Mouse (Mus musculus) MEL (cell line): ENCODE data around the gene Fahd1. TPM values are rescaled to one million over a fixed set of nuclear protein-coding genes. Genes with fewer than 3 reads are reported as not detected.
A peak's percentile ranks its signal among the peaks of the same experiment; 100 is the strongest.

Source experiments
- DNase-seq: peaks from one replicate; pipeline ENCODE4 v3.0.0; 2011; ENCODE audit warnings: low read depth, low spot score
- H3K27ac ChIP-seq: 2 replicates; pipeline ENCODE4 v1.5.1; 2012; ENCODE audit warnings: low read depth, mild to moderate bottlenecking, control low read depth, low read length, moderate library complexity; ENCODE audit not compliant: control insufficient read depth
- H3K27me3 ChIP-seq, 2 experiments: fragments of 150-350 bp in 1 of 2; sonication (generic) in 1 of 2; 2 replicates each; pipeline ENCODE4 v1.6.1; 2012; ENCODE audit warnings: low read length in 2 of 2, mild to moderate bottlenecking in 2 of 2, improper control_type of control experiment in 1 of 2, moderate library complexity in 1 of 2; ENCODE audit not compliant: insufficient read depth in 2 of 2, control insufficient read depth in 1 of 2
- H3K36me3 ChIP-seq, 2 experiments: 2 replicates each; pipeline ENCODE4 v1.6.1; 2012 to 2014; ENCODE audit warnings: low read length in 2 of 2, improper control_type of control experiment in 1 of 2, inconsistent platforms in 1 of 2, mild to moderate bottlenecking in 1 of 2; ENCODE audit not compliant: insufficient read depth in 2 of 2, control insufficient read depth in 1 of 2
- H3K4me1 ChIP-seq, 2 experiments: fragments of 150-350 bp in 1 of 2; sonication (generic) in 1 of 2; 2 replicates each; pipeline ENCODE4 v1.6.1; 2012; ENCODE audit warnings: low read length in 2 of 2, improper control_type of control experiment in 1 of 2, mild to moderate bottlenecking in 1 of 2; ENCODE audit not compliant: insufficient read depth in 2 of 2, control insufficient read depth in 1 of 2
- H3K4me3 ChIP-seq, 2 experiments: fragments of 150-350 bp in 1 of 2; sonication (generic) in 1 of 2; 2 replicates each; pipeline ENCODE4 v1.5.1; 2012; ENCODE audit warnings: low read depth in 2 of 2, low read length in 2 of 2, mild to moderate bottlenecking in 2 of 2, moderate library complexity in 2 of 2, control low read depth in 1 of 2, improper control_type of control experiment in 1 of 2; ENCODE audit not compliant: control insufficient read depth in 1 of 2, insufficient read depth in 1 of 2
- H3K79me2 ChIP-seq: 2 replicates; pipeline ENCODE4 v1.6.1; 2012; ENCODE audit warnings: mild to moderate bottlenecking, low read length, moderate library complexity; ENCODE audit not compliant: control insufficient read depth, poor library complexity, insufficient read depth
- H3K9ac ChIP-seq: 2 replicates; pipeline ENCODE4 v1.6.1; 2012; ENCODE audit warnings: low read depth, mild to moderate bottlenecking, control low read depth, low read length, moderate library complexity; ENCODE audit not compliant: control insufficient read depth, poor library complexity, severe bottlenecking
- H3K9me3 ChIP-seq: fragments of 150-350 bp; sonication (generic); replicated peaks from 2 replicates; pipeline ENCODE4 v1.6.1; 2012; ENCODE audit warnings: mild to moderate bottlenecking, low read length, improper control_type of control experiment, moderate library complexity; ENCODE audit not compliant: insufficient read depth
- CHD1 ChIP-seq: IDR thresholded peaks from 2 replicates; pipeline ENCODE4 v1.6.1; 2012; ENCODE audit warnings: low read depth, mild to moderate bottlenecking, inconsistent platforms, low read length, improper control_type of control experiment
- CHD2 ChIP-seq: IDR thresholded peaks from 2 replicates; pipeline ENCODE4 v1.6.1; 2011; ENCODE audit warnings: low read length, improper control_type of control experiment
- CTCF ChIP-seq, 3 experiments: IDR thresholded peaks in 2 of 3; conservative IDR thresholded peaks in 1 of 3; 2 replicates each; pipeline ENCODE4 v1.5.1; 2011 to 2012; ENCODE audit warnings: low read length in 3 of 3, low read depth in 2 of 3, mild to moderate bottlenecking in 2 of 3, improper control_type of control experiment in 1 of 3, inconsistent platforms in 1 of 3, mixed read lengths in 1 of 3, moderate library complexity in 1 of 3; ENCODE audit not compliant: control insufficient read depth in 1 of 3, insufficient read depth in 1 of 3, poor library complexity in 1 of 3, severe bottlenecking in 1 of 3
- E2F4 ChIP-seq: IDR thresholded peaks from 2 replicates; pipeline ENCODE4 v1.6.1; 2011; ENCODE audit warnings: low read depth, low read length, improper control_type of control experiment, borderline replicate concordance
- ELF1 ChIP-seq: IDR thresholded peaks from 2 replicates; pipeline ENCODE4 v1.6.1; 2014; ENCODE audit warnings: low read depth, mild to moderate bottlenecking, inconsistent platforms, low read length, improper control_type of control experiment, moderate library complexity
- EP300 ChIP-seq, 2 experiments: IDR thresholded peaks; 2 replicates each; pipeline ENCODE4 v1.6.1; 2011; ENCODE audit warnings: improper control_type of control experiment in 2 of 2, low read length in 2 of 2, low read depth in 1 of 2, mild to moderate bottlenecking in 1 of 2
- GABPA ChIP-seq: IDR thresholded peaks from 2 replicates; pipeline ENCODE4 v1.6.1; 2012; ENCODE audit warnings: low read depth, mild to moderate bottlenecking, inconsistent platforms, low read length, improper control_type of control experiment, moderate library complexity
- HCFC1 ChIP-seq: IDR thresholded peaks from 2 replicates; pipeline ENCODE4 v1.6.1; 2012; ENCODE audit warnings: low read depth, mild to moderate bottlenecking, inconsistent platforms, low read length, improper control_type of control experiment, moderate library complexity
- JUND ChIP-seq: IDR thresholded peaks from 2 replicates; pipeline ENCODE4 v1.6.1; 2011; ENCODE audit warnings: low read depth, mild to moderate bottlenecking, improper control_type of control experiment, low read length
- KAT2A ChIP-seq: conservative IDR thresholded peaks from 2 replicates; pipeline ENCODE4 v1.6.1; 2012; ENCODE audit warnings: low read depth, low read length, improper control_type of control experiment, inconsistent platforms
- MAFK ChIP-seq: IDR thresholded peaks from 2 replicates; pipeline ENCODE4 v1.6.1; 2011; ENCODE audit warnings: low read depth, mild to moderate bottlenecking, low read length, improper control_type of control experiment, borderline replicate concordance
- MAX ChIP-seq: IDR thresholded peaks from 2 replicates; pipeline ENCODE4 v1.6.1; 2011; ENCODE audit warnings: low read length, improper control_type of control experiment
- MAZ ChIP-seq: IDR thresholded peaks from 2 replicates; pipeline ENCODE4 v1.6.1; 2012; ENCODE audit warnings: low read depth, mild to moderate bottlenecking, inconsistent platforms, low read length, improper control_type of control experiment
- MYC ChIP-seq: IDR thresholded peaks from 2 replicates; pipeline ENCODE4 v1.6.1; 2011; ENCODE audit warnings: low read depth, mild to moderate bottlenecking, low read length, improper control_type of control experiment, moderate library complexity
- NELFE ChIP-seq: IDR thresholded peaks from 2 replicates; pipeline ENCODE4 v1.6.1; 2011; ENCODE audit warnings: low read depth, low read length, improper control_type of control experiment
- NRF1 ChIP-seq: IDR thresholded peaks from 2 replicates; pipeline ENCODE4 v1.6.1; 2014; ENCODE audit warnings: low read depth, mild to moderate bottlenecking, inconsistent platforms, low read length, improper control_type of control experiment, moderate library complexity; ENCODE audit not compliant: poor library complexity, insufficient read depth, severe bottlenecking
- POLR2A ChIP-seq, 2 experiments: IDR thresholded peaks; 2 replicates each; pipeline ENCODE4 v1.6.1; 2011 to 2012; ENCODE audit warnings: low read length in 2 of 2, mild to moderate bottlenecking in 2 of 2, control low read depth in 1 of 2, improper control_type of control experiment in 1 of 2, low read depth in 1 of 2, moderate library complexity in 1 of 2; ENCODE audit not compliant: control insufficient read depth in 1 of 2, insufficient read depth in 1 of 2, poor library complexity in 1 of 2
- POLR2AphosphoS5 ChIP-seq: IDR thresholded peaks from 2 replicates; pipeline ENCODE4 v1.6.1; 2012; ENCODE audit warnings: low read depth, borderline replicate concordance, mild to moderate bottlenecking, inconsistent platforms, low read length, moderate library complexity, mixed read lengths
- RAD21 ChIP-seq: IDR thresholded peaks from 2 replicates; pipeline ENCODE4 v1.6.1; 2011; ENCODE audit warnings: mild to moderate bottlenecking, low read depth, low read length, improper control_type of control experiment
- RCOR1 ChIP-seq: IDR thresholded peaks from 2 replicates; pipeline ENCODE4 v1.6.1; 2012; ENCODE audit warnings: low read depth, mild to moderate bottlenecking, inconsistent platforms, low read length, improper control_type of control experiment
- SIN3A ChIP-seq: IDR thresholded peaks from 2 replicates; pipeline ENCODE4 v1.6.1; 2012; ENCODE audit warnings: low read length, improper control_type of control experiment, inconsistent platforms
- SMC3 ChIP-seq: IDR thresholded peaks from 2 replicates; pipeline ENCODE4 v1.6.1; 2011; ENCODE audit warnings: low read depth, low read length, improper control_type of control experiment
- TAL1 ChIP-seq: IDR thresholded peaks from 2 replicates; pipeline ENCODE4 v1.6.1; 2012; ENCODE audit warnings: mild to moderate bottlenecking, inconsistent platforms, low read length, moderate library complexity, mixed read lengths
- TCF12 ChIP-seq: IDR thresholded peaks from 2 replicates; pipeline ENCODE4 v1.6.1; 2014; ENCODE audit warnings: low read depth, mild to moderate bottlenecking, inconsistent platforms, low read length, improper control_type of control experiment, moderate library complexity
- UBTF ChIP-seq: IDR thresholded peaks from 2 replicates; pipeline ENCODE4 v1.6.1; 2012; ENCODE audit warnings: low read depth, mild to moderate bottlenecking, inconsistent platforms, low read length, improper control_type of control experiment, moderate library complexity, borderline replicate concordance; ENCODE audit not compliant: insufficient read depth
- USF2 ChIP-seq, 2 experiments: IDR thresholded peaks; 2 replicates each; pipeline ENCODE4 v1.6.1; 2011 to 2012; ENCODE audit warnings: improper control_type of control experiment in 2 of 2, low read length in 2 of 2, borderline replicate concordance in 1 of 2, inconsistent platforms in 1 of 2, low read depth in 1 of 2, mild to moderate bottlenecking in 1 of 2; ENCODE audit not compliant: insufficient read depth in 1 of 2
- ZC3H11A ChIP-seq: IDR thresholded peaks from 2 replicates; pipeline ENCODE4 v1.6.1; 2012; ENCODE audit warnings: low read depth, mild to moderate bottlenecking, inconsistent platforms, low read length, improper control_type of control experiment
- ZKSCAN1 ChIP-seq: IDR thresholded peaks from 2 replicates; pipeline ENCODE4 v1.6.1; 2012; ENCODE audit warnings: low read depth, mild to moderate bottlenecking, inconsistent platforms, low read length, improper control_type of control experiment, moderate library complexity
- ZMIZ1 ChIP-seq: IDR thresholded peaks from 2 replicates; pipeline ENCODE4 v1.6.1; 2012; ENCODE audit warnings: low read depth, mild to moderate bottlenecking, inconsistent platforms, low read length, improper control_type of control experiment, moderate library complexity
- ZNF384 ChIP-seq: IDR thresholded peaks from 2 replicates; pipeline ENCODE4 v1.6.1; 2012; ENCODE audit warnings: low read depth, mild to moderate bottlenecking, inconsistent platforms, low read length, improper control_type of control experiment
- polyA plus RNA-seq, 2 experiments: library from polyadenylated mRNA; stranded (reverse) in 1 of 2; unstranded in 1 of 2; fragments of >175 nt in 1 of 2; fragments of >200 nt in 1 of 2; gene quantifications; 2 replicates each; pipeline versions ENCODE4 v1.2.1 to v1.2.4; 2012; ENCODE audit warnings: low replicate concordance in 2 of 2, low read depth in 1 of 2; ENCODE audit not compliant: insufficient read length in 2 of 2, insufficient read depth in 1 of 2, missing spikeins in 1 of 2
- total RNA-seq: library from RNA; depleted of rRNA; stranded (reverse); fragments of 300-350 nt; gene quantifications from 2 replicates; pipeline ENCODE4 v1.2.3, GENCODE M21; 2012

The Fahd1 gene
- total and polyA plus RNA-seq, 3 experiments: 2.7 to 4.7 TPM; not detected in 1

GRCm38 (mm10) chr17:24881738-24882440, 31.7 kb upstream of the Fahd1 start:
- Histone ChIP-seq H3K4me3 (no peak overlapping the region), H3K9ac (no peak overlapping the region), H3K36me3 (no peaks in the 10 kb centered on the region; a peak in 2 of 4 replicates), H3K27ac (no peak overlapping the region), H3K27me3 (no peaks in the 10 kb centered on the region), H3K9me3 (no peaks in the 10 kb centered on the region), H3K4me1 (peaks cover 0 to 8% of the 10 kb centered on the region in 2 experiments; a peak in 1 of 4 replicates), H3K79me2 (peaks cover 16% of the 10 kb centered on the region)
- no peak for TF ChIP-seq TCF12
- no peak for TF ChIP-seq E2F4
- no peak for TF ChIP-seq JUND
- TF ChIP-seq ZNF384: no peak
- TF ChIP-seq USF2 (IDR thresholded peaks at IDR 0.05; ENCODE audit: borderline replicate concordance in 1 of 2, insufficient read depth in 1 of 2, low read depth in 1 of 2, low read length in 2 of 2): no peak
- no peak for TF ChIP-seq ELF1
- no peak for TF ChIP-seq GABPA
- no peak for TF ChIP-seq POLR2AphosphoS5
- peak in 1 of 2 experiments; percentile 53; a peak in 2 of 4 replicates for TF ChIP-seq POLR2A (IDR thresholded peaks at IDR 0.05; ENCODE audit: control insufficient read depth in 1 of 2, insufficient read depth in 1 of 2, low read depth in 1 of 2, low read length in 2 of 2, poor library complexity in 1 of 2)
- TF ChIP-seq CTCF (IDR thresholded peaks at IDR 0.05 in 2 of 3, conservative IDR thresholded peaks at IDR 0.05 in 1 of 3; ENCODE audit: control insufficient read depth in 1 of 3, insufficient read depth in 1 of 3, low read depth in 2 of 3, low read length in 3 of 3, poor library complexity in 1 of 3, severe bottlenecking in 1 of 3): peak; percentile 63 to 67 (median 64)
- TF ChIP-seq MAX: no peak
- no peak for TF ChIP-seq NRF1
- no peak for TF ChIP-seq TAL1
- TF ChIP-seq KAT2A: no peak
- peak; percentile 36 for TF ChIP-seq RAD21
- peak; percentile 36; the same call in 1 of the 2 replicates for TF ChIP-seq ZC3H11A
- TF ChIP-seq MAFK: no peak
- TF ChIP-seq SMC3: peak; percentile 71
- TF ChIP-seq RCOR1: no peak
- DNase-seq: peak; percentile 48

GRCm38 (mm10) chr17:24878531-24878930, 28.4 kb upstream of the Fahd1 start:
- no peak for DNase-seq

More at GRCm38 (mm10) chr17:24878531-24878930, 28.4 kb upstream of the Fahd1 start:
- Histone ChIP-seq H3K9ac (no peak overlapping the region), H3K4me1 (no peaks in the 10 kb centered on the region), H3K27ac (no peak overlapping the region), H3K36me3 (no peaks in the 10 kb centered on the region; a peak in 1 of 4 replicates), H3K27me3 (peaks cover 0 to 2% of the 10 kb centered on the region in 2 experiments; a peak in 2 of 4 replicates), H3K79me2 (no peaks in the 10 kb centered on the region), H3K4me3 (no peak overlapping the region), H3K9me3 (no peaks in the 10 kb centered on the region)
- TF ChIP-seq CHD1 (no peak), ZMIZ1 (no peak), CHD2 (no peak), ZNF384 (no peak), MAFK (no peak), HCFC1 (no peak), USF2 (IDR thresholded peaks at IDR 0.05; ENCODE audit: borderline replicate concordance in 1 of 2, insufficient read depth in 1 of 2, low read depth in 1 of 2, low read length in 2 of 2) (no peak), SMC3 (no peak), MAZ (no peak), TCF12 (no peak), NELFE (no peak), UBTF (no peak), EP300 (IDR thresholded peaks at IDR 0.05; ENCODE audit: low read depth in 1 of 2, low read length in 2 of 2) (no peak), MAX (no peak), SIN3A (no peak), RAD21 (no peak), RCOR1 (no peak), TAL1 (no peak), MYC (no peak), ZKSCAN1 (no peak)
